Mouse (Mus musculus): ENCODE measurements around the gene Pard3b.

- TF ChIP-seq CTCF (IDR thresholded peaks at IDR 0.05; ENCODE audit: low read depth) (no peak), EP300 (optimal IDR thresholded peaks at IDR 0.05) (no peak)
Measured at GRCm38 (mm10) chr1:61997711-61998110, 359.1 kb downstream of the Pard3b start.
